Mouse (Mus musculus): ENCODE data around the gene Ltbr. TPM values are rescaled to one million over a fixed set of nuclear protein-coding genes. Genes with fewer than 3 reads are reported as not detected.

Gene Ltbr
- total RNA-seq, 2 experiments from 2014 or later: 20.3 to 21.2 TPM

- Histone ChIP-seq H3K27ac (peak overlapping the region; percentile 50), H3K4me3 (no peak overlapping the region)
- peak; percentile 19 for DNase-seq
- intact Hi-C loops (cut with DNase I): no loop called here
- TF ChIP-seq CTCF (IDR thresholded peaks at IDR 0.05): no peak
Observed at GRCm38 (mm10) chr6:125340244-125340643, 26.6 kb upstream of the Ltbr start.

GRCm38 (mm10) chr6:125338791-125339660 is 25.3 kb upstream of the Ltbr start:
- no peak overlapping the region for H3K4me3 ChIP-seq
- intact Hi-C loops (cut with DNase I): no loop called here
- peak overlapping the region; percentile 75 for H3K27ac ChIP-seq
- no peak for TF ChIP-seq CTCF (IDR thresholded peaks at IDR 0.05)
- peak; percentile 13 for DNase-seq

- Histone ChIP-seq H3K27ac (no peak overlapping the region), H3K4me3 (no peak overlapping the region)
- intact Hi-C loops (cut with DNase I): no loop called here
- TF ChIP-seq CTCF (IDR thresholded peaks at IDR 0.05): no peak
- DNase-seq: no peak
Observed at GRCm38 (mm10) chr6:125334356-125334755, 20.7 kb upstream of the Ltbr start.

- no peak overlapping the region for H3K27ac ChIP-seq
- peak; percentile 25 for DNase-seq
- TF ChIP-seq CTCF (IDR thresholded peaks at IDR 0.05): no peak
- H3K4me3 ChIP-seq: no peak overlapping the region
- intact Hi-C loops (cut with DNase I): no loop called here
Observed at GRCm38 (mm10) chr6:125333112-125333899, 19.6 kb upstream of the Ltbr start.

- intact Hi-C loops (cut with DNase I): loop anchor here (2.0 kb wide), 1 partner anchor 32 kb away; no protein-coding TSS in a partner anchor
- peak; percentile 94 for DNase-seq
- Histone ChIP-seq H3K4me3 (peak overlapping the region; percentile 73), H3K27ac (peak overlapping the region; percentile 89)
- TF ChIP-seq CTCF (IDR thresholded peaks at IDR 0.05): peak; percentile 11; the same call in 1 of the 2 replicates
Observed at GRCm38 (mm10) chr6:125330626-125331326, 17.1 kb upstream of the Ltbr start.

GRCm38 (mm10) chr6:125328243-125328642 is 14.6 kb upstream of the Ltbr start:
- intact Hi-C loops (cut with DNase I): no loop called here
- peak; percentile 80 for TF ChIP-seq CTCF (IDR thresholded peaks at IDR 0.05)
- H3K4me3 ChIP-seq: no peak overlapping the region
- peak; percentile 68 for DNase-seq
- peak overlapping the region; percentile 40; the same call in 1 of the 2 replicates for H3K27ac ChIP-seq

- no peak for TF ChIP-seq CTCF (IDR thresholded peaks at IDR 0.05)
- Histone ChIP-seq H3K4me3 (no peak overlapping the region), H3K27ac (no peak overlapping the region)
- DNase-seq: no peak
- intact Hi-C loops (cut with DNase I): no loop called here
Observed at GRCm38 (mm10) chr6:125325337-125325736, 11.7 kb upstream of the Ltbr start.

DNA sequence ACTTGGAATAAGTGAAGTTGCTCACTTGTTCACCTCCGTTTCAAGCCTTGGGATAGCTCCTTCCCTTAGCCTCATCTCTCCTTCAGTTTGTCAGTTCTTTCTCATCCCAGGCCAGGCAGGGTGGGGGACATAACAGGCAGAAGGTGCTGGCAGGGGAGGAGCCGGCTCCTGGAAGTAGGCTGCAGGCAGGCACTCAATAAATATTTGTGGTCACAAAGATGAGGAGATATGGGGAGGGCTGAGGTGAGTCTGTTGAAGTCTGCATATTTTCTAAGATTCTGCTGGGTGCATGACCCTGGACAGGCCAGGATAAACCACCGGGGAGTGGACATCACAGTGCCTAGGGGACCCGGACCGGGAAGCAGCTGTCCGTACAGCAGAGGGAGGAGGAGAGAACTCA is 9.9 kb upstream of the Ltbr start:
- no peak overlapping the region for H3K27ac ChIP-seq
- intact Hi-C loops (cut with DNase I): no loop called here
- no peak overlapping the region for H3K4me3 ChIP-seq
- no peak for TF ChIP-seq CTCF (IDR thresholded peaks at IDR 0.05)
- DNase-seq: no peak

GRCm38 (mm10) chr6:125322794-125323193 is 9.1 kb upstream of the Ltbr start:
- no peak for DNase-seq
- Histone ChIP-seq H3K27ac (no peak overlapping the region), H3K4me3 (no peak overlapping the region)
- TF ChIP-seq CTCF (IDR thresholded peaks at IDR 0.05): no peak
- intact Hi-C loops (cut with DNase I): no loop called here

DNA sequence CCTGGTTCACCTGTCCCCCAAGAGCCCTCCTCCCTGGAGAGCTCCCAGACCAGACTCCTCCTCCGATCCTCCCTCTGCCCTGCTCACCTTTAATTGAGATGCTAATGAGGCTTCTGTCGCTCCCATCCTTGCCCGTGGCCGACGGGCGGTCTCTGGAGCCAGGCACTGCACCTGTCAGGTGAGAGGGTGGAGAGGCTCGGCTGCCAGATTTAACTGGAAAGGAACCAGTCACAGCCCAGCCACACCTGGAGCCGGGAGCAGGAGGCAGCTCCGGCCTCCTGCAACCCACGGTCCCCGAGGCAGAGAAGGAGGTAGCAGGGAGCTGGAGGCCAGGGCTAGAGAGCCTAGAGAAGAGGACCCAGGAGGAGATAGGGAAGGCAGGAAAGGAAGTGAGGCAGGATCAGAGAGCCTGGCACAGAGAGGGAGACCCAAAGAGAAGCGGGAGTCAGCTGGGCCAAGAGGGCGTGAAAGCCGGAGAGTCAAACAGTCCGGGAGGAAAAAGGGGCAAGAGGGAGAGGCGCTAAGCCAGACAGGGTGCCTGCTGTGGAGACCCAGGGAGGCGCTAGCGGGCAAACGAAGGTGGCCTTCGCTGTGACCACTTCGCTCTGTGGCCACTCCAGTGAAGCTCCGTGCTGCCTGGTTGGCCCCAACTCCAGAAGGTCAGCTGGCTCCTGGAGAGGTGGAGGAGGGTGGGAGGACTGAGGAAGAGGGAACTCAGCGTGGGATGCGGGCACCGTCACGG is 7.6 kb upstream of the Ltbr start:
- intact Hi-C loops (cut with DNase I): no loop called here
- no peak overlapping the region for H3K27ac ChIP-seq
- no peak for TF ChIP-seq CTCF (IDR thresholded peaks at IDR 0.05)

DNA sequence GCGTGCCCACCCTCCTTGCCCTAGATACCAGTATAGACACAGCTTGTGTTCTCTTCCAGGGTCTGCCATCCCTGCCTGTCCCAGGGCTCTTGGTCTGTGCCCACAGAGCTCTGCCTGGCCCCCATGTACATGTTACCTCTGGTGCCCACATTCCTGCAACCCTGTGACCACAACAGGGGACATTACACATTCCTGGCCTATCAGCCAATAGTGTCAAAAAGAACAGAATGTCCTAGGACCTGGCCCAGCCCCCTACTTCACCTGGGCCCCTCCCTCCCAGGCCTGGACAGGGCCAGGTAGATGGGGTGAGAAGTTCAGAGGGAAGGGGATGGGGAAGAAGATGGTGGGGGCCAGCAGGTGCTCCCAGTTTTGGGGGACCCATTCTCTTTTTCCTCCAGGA is 6.6 kb upstream of the Ltbr start, which contains the start of gene Scnn1a:
Gene Scnn1a, plus strand, starts transcription at position 337 of the 400 bp plus-strand sequence.
- intact Hi-C loops (cut with DNase I): no loop called here
- DNase-seq: no peak
- H3K4me3 ChIP-seq: no peak within 1 kb of the TSS
- no peak for TF ChIP-seq CTCF (IDR thresholded peaks at IDR 0.05)
- H3K27ac ChIP-seq: no peak within 1 kb of the TSS

More for the DNA sequence above, 7.6 kb upstream of the Ltbr start:
- no peak for DNase-seq
- no peak overlapping the region for H3K4me3 ChIP-seq

DNA sequence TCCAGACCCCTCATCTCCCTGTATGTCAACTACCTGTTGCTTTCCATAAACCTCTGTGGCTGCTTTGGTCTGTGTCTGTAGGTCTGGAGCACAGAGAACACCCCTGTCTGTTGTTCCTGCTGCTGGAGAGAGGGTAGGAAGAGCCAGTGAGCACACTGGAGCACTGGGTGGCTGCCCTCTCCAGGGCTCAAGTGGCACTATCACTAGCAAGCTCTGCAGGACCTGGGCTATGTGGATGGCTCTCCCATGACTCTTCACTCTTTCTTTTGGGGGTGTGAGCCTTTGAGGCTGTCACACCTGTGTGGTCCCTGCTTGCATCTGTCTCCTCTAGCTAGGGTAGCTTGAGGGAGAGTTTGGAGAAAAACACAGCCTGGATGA is 6.2 kb upstream of the Ltbr start:
- no peak for TF ChIP-seq CTCF (IDR thresholded peaks at IDR 0.05)
- Histone ChIP-seq H3K27ac (no peak overlapping the region), H3K4me3 (no peak overlapping the region)
- DNase-seq: no peak
- intact Hi-C loops (cut with DNase I): no loop called here
